Mouse (Mus musculus) CH12F3 (cell line): ENCODE data around the gene Gng10.

Experiments
- in situ Hi-C: fragments of 300-500 bp; cut with MboI; formaldehyde crosslinking; loops from 2 replicates; pipeline ENCODE4 v1.14.3; 2020; ENCODE audit warnings: low sequenced_read_pairs

Gene Gng10

GRCm38 (mm10) chr4:59015181-59015580 lies 19.7 kb upstream of the Gng10 start:
- in situ Hi-C loops = no loop called here

GRCm38 (mm10) chr4:59016922-59017321 lies 18.0 kb upstream of the Gng10 start:
- in situ Hi-C loops = no loop called here

GRCm38 (mm10) chr4:59034325-59034917 lies 467 bp upstream of the Gng10 start:
- in situ Hi-C loops = no loop called here

GRCm38 (mm10) chr4:59035786-59036350 lies 980 bp downstream of the Gng10 start:
- in situ Hi-C loops = no loop called here

- in situ Hi-C loops = no loop called here
Measured at GRCm38 (mm10) chr4:59036490-59037127, 1.7 kb downstream of the Gng10 start.

- in situ Hi-C loops = no loop called here
Measured at GRCm38 (mm10) chr4:59037525-59037924, 2.6 kb downstream of the Gng10 start.

GRCm38 (mm10) chr4:59040397-59041287 lies 5.8 kb downstream of the Gng10 start:
- in situ Hi-C loops = no loop called here

GRCm38 (mm10) chr4:59043074-59043473 lies 8.2 kb downstream of the Gng10 start:
- in situ Hi-C loops = no loop called here

GRCm38 (mm10) chr4:59043891-59044290 lies 9.0 kb downstream of the Gng10 start:
- in situ Hi-C loops = no loop called here

GRCm38 (mm10) chr4:59047222-59047621 lies 12.3 kb downstream of the Gng10 start:
- in situ Hi-C loops = no loop called here

- in situ Hi-C loops = no loop called here
Measured at GRCm38 (mm10) chr4:59051081-59051480, 16.2 kb downstream of the Gng10 start.

- in situ Hi-C loops = no loop called here
Measured at GRCm38 (mm10) chr4:59057929-59058328, 23.0 kb downstream of the Gng10 start.

- in situ Hi-C loops = no loop called here
Measured at GRCm38 (mm10) chr4:59062526-59062925, 27.6 kb downstream of the Gng10 start.

- in situ Hi-C loops = no loop called here
Measured at GRCm38 (mm10) chr4:59069276-59069675, 34.4 kb downstream of the Gng10 start.

- in situ Hi-C loops = no loop called here
Measured at GRCm38 (mm10) chr4:59083430-59083829, 48.5 kb downstream of the Gng10 start.

GRCm38 (mm10) chr4:59089391-59089790 lies 54.5 kb downstream of the Gng10 start:
- in situ Hi-C loops = no loop called here
